Mouse (Mus musculus) cerebellum, adult 9-11 months (tissue): ENCODE data around the gene Foxj2.

ENCODE experiments used
- DNase-seq: peaks from one replicate; pipeline ENCODE4 v3.0.0; 2022

Gene Foxj2

GRCm38 (mm10) chr6:122879141-122879735, 59.5 kb downstream of the Foxj2 start:
- no peak for DNase-seq

GRCm38 (mm10) chr6:122879781-122880505, 60.2 kb downstream of the Foxj2 start:
- DNase-seq: no peak

- DNase-seq: no peak
Observed at GRCm38 (mm10) chr6:122881287-122881686, 61.6 kb downstream of the Foxj2 start.

- no peak for DNase-seq
Observed at GRCm38 (mm10) chr6:122883603-122884002, 63.9 kb downstream of the Foxj2 start.

- no peak for DNase-seq
Observed at GRCm38 (mm10) chr6:122889599-122889998, 69.9 kb downstream of the Foxj2 start.

GRCm38 (mm10) chr6:122892442-122893049, 72.8 kb downstream of the Foxj2 start:
- no peak for DNase-seq
